Mouse (Mus musculus) lung, adult 2 months (tissue): ENCODE results near the gene Fbxl7.

Experiments
- CTCF ChIP-seq: fragments of 200-500 bp; IDR thresholded peaks from 2 replicates; pipeline ENCODE4 v1.5.1; 2011; ENCODE audit warnings: mild to moderate bottlenecking, low read length, control low read depth; ENCODE audit not compliant: insufficient read depth
- POLR2A ChIP-seq: fragments of 200-500 bp; IDR thresholded peaks from 2 replicates; pipeline ENCODE4 v1.6.1; 2011; ENCODE audit warnings: low read depth, mild to moderate bottlenecking, control low read depth, low read length, borderline replicate concordance; ENCODE audit errors: extremely low read depth

DNA sequence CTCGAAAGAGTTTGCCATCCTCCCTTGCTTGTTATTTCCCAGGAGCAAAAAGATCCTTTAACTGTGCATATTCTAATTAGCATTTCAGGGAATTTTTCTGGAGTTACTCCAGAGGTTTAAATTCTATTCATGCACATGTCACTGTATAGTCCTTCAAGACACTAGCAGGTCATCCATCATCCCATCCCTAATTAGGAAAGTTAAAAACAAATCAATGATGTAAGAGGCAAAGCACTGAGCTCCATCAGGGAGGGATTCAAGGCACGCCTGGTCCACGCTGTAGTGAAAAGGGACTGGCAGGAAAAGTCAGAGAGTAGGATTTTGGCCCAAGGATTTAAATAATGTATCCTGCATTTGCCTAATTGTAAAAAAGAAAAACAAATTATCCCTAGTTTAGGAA, 202.3 kb downstream of the Fbxl7 start:
- TF ChIP-seq POLR2A (no peak), CTCF (no peak)
